Mouse (Mus musculus) G1E (cell line): ENCODE results near the gene Gpi1.

ENCODE experiments used
- CTCF ChIP-seq: IDR thresholded peaks from 2 replicates; pipeline ENCODE4 v1.5.1; 2012; ENCODE audit warnings: low read depth, low read length, inconsistent platforms, mixed read lengths
- GATA1 ChIP-seq: IDR thresholded peaks from 2 replicates; pipeline ENCODE4 v1.6.1; 2012; ENCODE audit warnings: borderline replicate concordance, low read length, inconsistent platforms, mixed read lengths
- TAL1 ChIP-seq: conservative IDR thresholded peaks from 2 replicates; pipeline ENCODE4 v1.6.1; 2012; ENCODE audit warnings: low read depth, low read length, inconsistent platforms, mixed read lengths

- TF ChIP-seq CTCF = no peak
- TF ChIP-seq TAL1 = no peak
- no peak for TF ChIP-seq GATA1
Observed at GRCm38 (mm10) chr7:34229153-34229552, 983 bp downstream of the Gpi1 start.
